Mouse (Mus musculus): Measurements from ENCODE around the gene Fmo2.

DNA sequence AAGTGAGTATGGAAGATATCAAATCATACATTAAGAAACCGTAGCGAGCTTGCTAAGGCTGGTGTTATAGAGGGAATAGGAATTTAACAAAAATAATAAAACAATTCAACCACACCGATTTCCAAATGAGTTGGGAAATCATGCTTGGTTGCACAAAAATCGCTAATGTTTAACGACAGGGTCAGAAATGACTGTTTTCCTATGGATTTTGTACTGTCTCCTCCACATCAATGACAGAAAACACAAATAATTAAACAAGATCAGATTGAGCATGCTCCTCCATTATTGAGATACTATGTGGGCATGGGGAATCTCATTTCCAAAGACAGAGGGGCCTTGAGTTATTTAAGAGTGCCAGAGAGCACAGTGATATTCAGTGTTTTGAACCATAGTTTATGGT, 34.2 kb downstream of the Fmo2 start:
- TF ChIP-seq CTCF (IDR thresholded peaks at IDR 0.05; ENCODE audit: borderline replicate concordance, insufficient read depth, low read depth, low read length) (no peak), POLR2A (IDR thresholded peaks at IDR 0.05; ENCODE audit: borderline replicate concordance, insufficient read depth, low read length) (no peak)
